Mouse (Mus musculus): Measurements from ENCODE around the gene Fbrsl1.
"Not testable (repeated sequence)": the region's sequence is repeated elsewhere in the genome, so short reads cannot be mapped to it uniquely, and the experiment has no call there.

Fbrsl1 gene

DNA sequence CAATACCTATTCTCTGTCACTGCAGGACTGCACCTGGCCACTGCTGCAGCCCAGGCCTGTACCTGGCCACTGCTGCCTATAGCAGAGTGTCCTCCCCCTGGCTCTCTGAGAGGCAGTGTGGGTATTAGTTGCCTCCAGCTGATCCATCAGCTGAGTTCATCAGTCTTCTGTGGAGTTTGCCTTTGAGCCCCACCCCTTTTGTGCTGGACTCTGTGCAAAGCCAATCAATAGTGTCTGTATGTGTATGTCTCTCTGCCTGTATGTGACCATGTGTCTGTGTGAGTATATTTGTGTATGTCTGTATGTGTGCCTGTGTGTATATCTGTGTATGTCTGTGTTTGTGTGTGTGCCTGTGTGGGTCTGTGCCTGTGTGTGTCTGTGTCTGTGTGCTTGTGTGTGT, 7.0 kb upstream of the Fbrsl1 start:
- no peak for DNase-seq (ENCODE audit: extremely low read depth, low read depth)

DNA sequence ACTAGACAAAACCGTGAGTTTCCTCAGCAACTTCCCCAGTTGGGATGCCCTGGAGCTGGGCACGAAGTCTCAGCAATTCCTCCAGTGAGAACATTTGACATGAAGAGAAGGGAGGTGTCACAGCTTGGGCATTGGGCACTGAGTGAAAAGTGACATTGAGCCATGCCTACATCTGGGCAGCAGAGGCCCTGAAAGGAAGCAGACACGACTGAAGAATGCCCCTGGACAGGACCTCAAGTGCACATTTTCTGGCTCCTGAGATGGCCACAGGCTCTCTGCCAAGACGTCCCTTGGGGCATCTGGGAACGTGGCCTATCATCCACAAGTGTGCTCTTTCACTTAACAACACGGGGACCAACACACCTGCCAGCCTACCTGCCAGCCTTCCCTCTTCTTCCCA, 991 bp upstream of the Fbrsl1 start:
- DNase-seq (ENCODE audit: extremely low read depth, low read depth), result no peak

- DNase-seq (ENCODE audit: extremely low read depth, low read depth), result peak; percentile 14
Measured at GRCm38 (mm10) chr5:110447720-110448435, 425 bp downstream of the Fbrsl1 start.

GRCm38 (mm10) chr5:110444509-110444908, 3.8 kb downstream of the Fbrsl1 start:
- no peak for DNase-seq (ENCODE audit: extremely low read depth, low read depth)

DNA sequence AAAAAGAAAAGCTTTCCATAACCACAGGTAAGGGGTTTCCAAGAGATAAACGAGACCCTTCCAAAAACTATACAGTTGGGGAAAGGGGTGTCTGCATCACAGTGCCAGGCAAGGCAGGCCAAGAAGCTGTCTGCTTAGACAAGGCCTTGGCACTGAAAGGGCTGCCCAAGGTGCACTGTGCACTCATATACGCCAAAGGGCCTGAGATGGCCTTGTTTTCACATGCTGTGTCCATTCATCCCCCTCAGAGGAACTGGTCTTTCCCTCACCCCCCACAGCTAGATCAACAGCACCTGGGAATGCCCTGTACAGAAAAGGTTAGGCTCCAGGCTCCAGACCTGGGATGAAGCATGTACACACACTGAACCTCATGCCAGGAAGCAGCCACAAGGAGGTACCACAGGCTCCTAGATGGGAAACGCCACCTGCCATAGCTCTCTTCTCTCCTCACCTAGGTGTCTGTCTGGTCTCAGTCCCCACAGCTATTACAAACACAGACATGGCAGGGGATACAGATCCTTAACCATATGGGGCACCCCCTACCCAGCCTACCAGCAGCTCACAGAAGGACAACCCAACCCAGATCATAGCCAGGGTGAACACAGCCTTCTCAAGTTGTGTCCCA, 5.2 kb downstream of the Fbrsl1 start:
- no peak for DNase-seq (ENCODE audit: extremely low read depth, low read depth)

GRCm38 (mm10) chr5:110439565-110440310, 8.6 kb downstream of the Fbrsl1 start:
- DNase-seq (ENCODE audit: extremely low read depth, low read depth), result no peak

GRCm38 (mm10) chr5:110438591-110438990, 9.7 kb downstream of the Fbrsl1 start:
- DNase-seq (ENCODE audit: extremely low read depth, low read depth), result no peak

DNA sequence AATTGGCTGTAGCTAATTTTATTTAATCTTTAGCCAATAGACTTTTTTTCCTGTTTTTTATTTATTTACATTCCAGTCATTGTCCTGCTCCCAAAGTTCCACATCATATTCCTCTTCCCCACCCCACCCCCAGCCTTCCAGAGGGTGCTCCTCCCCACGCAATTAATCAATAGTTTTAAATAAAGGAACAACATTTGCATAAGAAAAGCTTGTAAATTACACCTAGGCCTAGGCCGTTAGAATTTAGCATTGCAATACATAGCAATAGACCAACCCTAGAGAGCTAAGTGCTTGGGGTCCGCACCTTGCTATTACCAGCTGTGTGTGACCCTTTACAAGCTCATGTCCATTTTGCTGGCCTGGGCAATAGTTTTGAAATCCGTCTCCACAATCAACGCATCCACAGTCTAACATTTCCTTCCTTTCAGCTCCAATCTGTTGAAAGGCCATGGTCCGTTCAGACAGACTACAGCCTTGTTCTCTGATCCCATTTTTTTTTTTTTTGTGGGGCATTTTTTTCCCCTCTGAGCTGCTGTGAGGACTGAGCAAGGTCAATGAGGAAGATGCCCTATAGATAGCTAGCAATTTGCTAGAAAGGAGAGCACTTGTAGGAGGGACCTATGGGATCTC, 10.6 kb downstream of the Fbrsl1 start:
- no peak for DNase-seq (ENCODE audit: extremely low read depth, low read depth)

GRCm38 (mm10) chr5:110436166-110436565, 12.1 kb downstream of the Fbrsl1 start:
- DNase-seq (ENCODE audit: extremely low read depth, low read depth), result not testable (repeated sequence)

DNA sequence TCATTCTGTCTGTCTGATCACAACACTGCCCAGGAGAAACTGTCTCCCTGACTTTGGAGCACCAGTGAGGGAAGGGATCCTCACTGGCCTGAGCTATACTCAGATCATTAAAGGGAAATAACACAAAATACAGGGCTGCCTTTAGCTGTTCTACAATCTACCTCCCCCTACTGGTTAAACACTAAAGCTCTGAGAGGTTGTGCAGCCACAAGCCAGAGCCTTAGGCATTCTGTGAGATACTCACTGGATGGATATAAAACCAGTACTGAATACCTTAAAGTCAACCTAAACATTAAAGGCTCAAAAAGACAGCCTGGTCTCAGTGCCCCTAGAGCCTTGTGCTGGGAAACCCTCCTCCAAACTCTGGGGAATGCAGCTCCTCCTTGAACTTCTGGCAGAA, 13.5 kb downstream of the Fbrsl1 start:
- DNase-seq (ENCODE audit: extremely low read depth, low read depth), result peak; percentile 9

GRCm38 (mm10) chr5:110429045-110429444, 19.3 kb downstream of the Fbrsl1 start:
- peak; percentile 12 for DNase-seq (ENCODE audit: extremely low read depth, low read depth)

DNA sequence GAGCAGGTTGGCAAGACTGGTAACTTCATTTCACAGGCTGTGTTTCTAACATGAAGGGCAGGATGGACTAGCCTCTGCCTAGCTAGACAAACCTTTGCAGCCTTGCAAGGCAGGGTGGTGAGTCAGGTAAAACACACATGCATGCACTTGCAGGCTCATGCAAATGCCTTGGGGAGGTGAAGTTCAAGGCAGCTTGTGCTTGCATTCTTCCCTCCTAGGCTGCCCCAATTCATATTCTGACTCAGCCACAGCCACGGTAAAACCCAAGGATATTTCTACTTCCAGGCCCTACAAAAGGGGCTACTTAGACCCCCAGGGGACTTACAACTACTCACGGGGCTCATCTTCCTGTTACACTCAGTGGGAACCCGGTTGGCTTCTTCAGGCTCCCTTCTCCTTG, 20.0 kb downstream of the Fbrsl1 start:
- DNase-seq (ENCODE audit: extremely low read depth, low read depth), result no peak

GRCm38 (mm10) chr5:110425187-110425586, 23.1 kb downstream of the Fbrsl1 start:
- DNase-seq (ENCODE audit: extremely low read depth, low read depth), result no peak

GRCm38 (mm10) chr5:110424204-110424603, 24.1 kb downstream of the Fbrsl1 start:
- DNase-seq (ENCODE audit: extremely low read depth, low read depth), result no peak

GRCm38 (mm10) chr5:110421393-110421792, 26.9 kb downstream of the Fbrsl1 start:
- DNase-seq (ENCODE audit: extremely low read depth, low read depth), result no peak

GRCm38 (mm10) chr5:110420950-110421349, 27.4 kb downstream of the Fbrsl1 start:
- DNase-seq (ENCODE audit: extremely low read depth, low read depth), result peak; percentile 39

- DNase-seq (ENCODE audit: extremely low read depth, low read depth), result no peak
Measured at GRCm38 (mm10) chr5:110420201-110420600, 28.1 kb downstream of the Fbrsl1 start.

- no peak for DNase-seq (ENCODE audit: extremely low read depth, low read depth)
Measured at GRCm38 (mm10) chr5:110418523-110418911, 29.8 kb downstream of the Fbrsl1 start.

DNA sequence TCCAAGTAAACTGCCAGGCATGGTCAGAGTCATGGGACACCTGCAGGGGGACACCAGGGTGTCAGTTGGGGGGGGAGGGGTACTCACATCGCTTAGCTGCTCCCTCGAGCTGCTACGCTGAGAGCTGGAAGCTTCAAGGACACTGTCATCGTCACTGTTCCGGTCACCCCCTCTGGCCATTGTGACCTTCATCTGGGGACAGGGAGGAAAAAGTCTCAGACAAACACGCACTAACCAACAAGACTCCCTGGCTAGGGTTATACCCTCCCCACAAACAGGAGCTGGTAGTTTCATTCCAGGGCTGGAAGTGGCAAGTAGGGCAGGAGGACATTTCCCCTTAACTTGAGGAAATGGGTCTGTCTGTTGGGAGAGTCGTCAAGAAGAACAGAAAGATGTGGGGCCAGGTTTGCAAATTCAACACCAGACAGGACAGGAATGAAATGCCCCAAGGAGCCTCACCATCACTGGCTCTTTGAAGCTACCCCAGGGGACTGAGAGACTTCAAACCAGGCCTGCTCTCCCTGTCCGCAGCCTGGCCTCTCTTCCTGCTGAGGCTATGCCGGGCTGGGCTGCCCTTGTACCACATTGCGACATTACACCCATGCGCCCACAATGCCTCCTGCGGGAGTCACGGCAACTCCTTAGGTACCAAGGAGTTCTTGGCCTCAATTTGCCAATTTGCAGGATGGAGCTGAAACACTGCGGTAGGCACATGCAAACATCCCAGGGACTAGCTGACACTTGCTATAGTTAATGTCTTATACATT, 30.4 kb downstream of the Fbrsl1 start:
- DNase-seq (ENCODE audit: extremely low read depth, low read depth), result no peak

GRCm38 (mm10) chr5:110416825-110417401, 31.4 kb downstream of the Fbrsl1 start:
- no peak for DNase-seq (ENCODE audit: extremely low read depth, low read depth)
